Comparison of ENCODE assay signal across 33 mouse cellular contexts in the genomic region with DNA sequence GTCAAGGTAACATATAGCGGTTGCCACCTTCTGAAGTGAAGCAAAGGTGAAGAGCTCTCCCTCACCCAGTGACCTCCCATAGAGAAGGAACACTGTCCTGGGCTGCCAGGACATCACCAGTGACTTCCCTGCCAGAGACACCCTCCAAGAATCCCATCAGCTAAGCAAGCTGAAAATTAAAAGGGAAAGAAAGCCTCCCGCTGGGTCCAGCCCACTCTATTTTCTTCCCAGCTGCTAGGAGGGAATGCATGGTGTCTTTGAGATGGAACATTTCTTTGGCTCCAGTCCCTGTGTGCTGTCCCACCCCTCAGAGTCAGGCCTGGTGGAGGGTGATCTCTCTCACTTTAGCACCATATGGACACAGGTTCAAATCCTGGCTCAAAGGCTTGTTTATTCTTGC. TPM values are rescaled to one million over a fixed set of nuclear protein-coding genes. Genes with fewer than 3 reads are reported as not detected.
A peak's percentile ranks its signal among the peaks of the same experiment; 100 is the strongest.
DNase-seq lines count a peak whose midpoint lies in the region; ATAC-seq and TF ChIP-seq lines count a peak whose summit lies in the region.
"Had no signal": no experiment of that assay in that cellular context is flagged by ENCODE, and none has a peak within 500 bp of the region (broad histone marks: within the 10 kb centered on the region; RNA-seq: fewer than 3 reads in every experiment).

No protein-coding gene starts in this region.

- no peaks in the 10 kb centered on the region; the same call in 1 of the 2 replicates for H3K36me3 ChIP-seq in forebrain, embryonic 12.5 days (replicated peaks)
- H3K36me3 ChIP-seq in forebrain, embryonic 13.5 days (ENCODE audit: poor library complexity, severe bottlenecking): 0 out of 2 replicates have a peak, but pooled peaks cover 4% of the 10 kb centered on the region
- H3K36me3 ChIP-seq: heart, embryonic 13.5 days; limb, embryonic 12.5 days; liver, embryonic 15.5 days; lung, embryonic 15.5 days; neural tube, embryonic 15.5 days had no signal

- H3K27ac ChIP-seq in forebrain, embryonic 12.5 days: 0 out of 2 replicates have a peak overlapping the region, but pooled peaks have one; percentile 25
- H3K27ac ChIP-seq in forebrain, embryonic 13.5 days: no peak overlapping the region
- H3K27ac ChIP-seq in layer of hippocampus, adult 2 months: peak overlapping the region; percentile 84
- H3K27ac ChIP-seq in olfactory bulb, adult 2 months (ENCODE audit: insufficient read depth, low read depth, low read length): peak overlapping the region; percentile 81
- H3K27ac ChIP-seq: heart, embryonic 13.5 days; kidney, postnatal 0 days; limb, embryonic 12.5 days; liver, embryonic 15.5 days; lung, embryonic 15.5 days; macrophage; neural tube, embryonic 15.5 days; stomach, postnatal 0 days had no signal

- whole genome bisulfite sequencing in forebrain, embryonic 12.5 days: 53% methylated on average over 2 of the region's 2 CpGs
- WGBS in forebrain, embryonic 13.5 days: 56% methylated on average over 2 of the region's 2 CpGs
- WGBS in olfactory bulb, adult 2 months: 41% methylated on average over 2 of the region's 2 CpGs

- DNase-seq in layer of hippocampus, adult 2 months (ENCODE audit: low spot score in 2 of 2): peak in 1 of 2 experiments; percentile 60
- no peak for DNase-seq in layer of hippocampus, adult 9-11 months
- peak; percentile 40 for DNase-seq in lung, postnatal 10 days
- no peak for DNase-seq in lung, postnatal 4 days
- no peak for DNase-seq in gastrocnemius, postnatal 14 days
- DNase-seq: adrenal gland, postnatal 14 days; cerebellum, adult 11-12 months; cerebellum, adult 9-11 months; forebrain, postnatal 0 days; gastrocnemius, postnatal 25 days; heart, postnatal 10 days; kidney, adult 8-10 months; kidney, postnatal 4 days; midbrain, embryonic 14.5 days; right cerebral cortex, postnatal 4 days; thymus, adult 2 months; thymus, postnatal 36 days had no signal

- H3K27me3 ChIP-seq in forebrain, embryonic 12.5 days: peaks cover 6% of the 10 kb centered on the region; the same call in 1 of the 2 replicates
- no peaks in the 10 kb centered on the region for H3K27me3 ChIP-seq in forebrain, embryonic 13.5 days
- H3K27me3 ChIP-seq: lung, embryonic 15.5 days; neural tube, embryonic 15.5 days had no signal

- no peak overlapping the region for H3K4me3 ChIP-seq in forebrain, embryonic 12.5 days (replicated peaks)
- H3K4me3 ChIP-seq in forebrain, embryonic 13.5 days: no peak overlapping the region
- no peak overlapping the region for H3K4me3 ChIP-seq in layer of hippocampus, adult 2 months
- no peak overlapping the region for H3K4me3 ChIP-seq in olfactory bulb, adult 2 months (ENCODE audit: insufficient read depth, low read depth, low read length)
- H3K4me3 ChIP-seq: heart, embryonic 13.5 days; limb, embryonic 12.5 days; liver, embryonic 15.5 days; lung, embryonic 15.5 days; neural tube, embryonic 15.5 days had no signal

- intact Hi-C loops in gastrocnemius, postnatal 14 days (cut with DNase I; ENCODE audit: low total_unique reads): no loop called here

- H3K4me1 ChIP-seq in forebrain, embryonic 12.5 days: peaks cover 52% of the 10 kb centered on the region
- peaks cover 49% of the 10 kb centered on the region for H3K4me1 ChIP-seq in forebrain, embryonic 13.5 days
- H3K4me1 ChIP-seq in olfactory bulb, adult 2 months (ENCODE audit: control insufficient read depth, insufficient read depth, low read length): peaks cover 60% of the 10 kb centered on the region
- H3K4me1 ChIP-seq: liver, embryonic 15.5 days had no signal

- TF ChIP-seq CTCF in layer of hippocampus, adult 2 months (conservative IDR thresholded peaks at IDR 0.05): no peak
- no peak for TF ChIP-seq CTCF in olfactory bulb, adult 2 months (IDR thresholded peaks at IDR 0.05; ENCODE audit: insufficient read depth, low read depth, low read length)

- no peak for ATAC-seq in forebrain, embryonic 12.5 days (ENCODE audit: low FRiP score)
- no peak for ATAC-seq in forebrain, embryonic 13.5 days
- ATAC-seq: forebrain, postnatal 0 days; intestine, embryonic 16.5 days; Patski had no signal

- H3K9me3 ChIP-seq in forebrain, embryonic 12.5 days: no peaks in the 10 kb centered on the region
- H3K9me3 ChIP-seq in forebrain, embryonic 13.5 days (replicated peaks): no peaks in the 10 kb centered on the region
- H3K9me3 ChIP-seq: limb, embryonic 12.5 days; liver, embryonic 15.5 days; lung, embryonic 15.5 days; neural tube, embryonic 15.5 days had no signal

- no peak overlapping the region for H3K4me2 ChIP-seq in forebrain, embryonic 12.5 days
- no peak overlapping the region for H3K4me2 ChIP-seq in forebrain, embryonic 13.5 days
- H3K4me2 ChIP-seq: heart, embryonic 13.5 days; limb, embryonic 12.5 days; liver, embryonic 15.5 days; lung, embryonic 15.5 days; neural tube, embryonic 15.5 days had no signal

- no peak for TF ChIP-seq POLR2A in olfactory bulb, adult 2 months (IDR thresholded peaks at IDR 0.05; ENCODE audit: insufficient read depth, low read depth, low read length)

- H3K9ac ChIP-seq in forebrain, embryonic 12.5 days: no peak overlapping the region
- no peak overlapping the region for H3K9ac ChIP-seq in forebrain, embryonic 13.5 days
- H3K9ac ChIP-seq: forebrain, postnatal 0 days; heart, embryonic 13.5 days; limb, embryonic 12.5 days; liver, embryonic 15.5 days; lung, embryonic 15.5 days; neural tube, embryonic 15.5 days had no signal

RNA-seq across cellular contexts. Expression of gene Sez6l, which starts 58.2 kb away (rescaled TPM):
- polyA plus RNA-seq in forebrain, embryonic 12.5 days (2016; fragmentation: Nextera tagmentation; extraction: Ambion mirVana): 13.4 and 14.8 TPM in 2 replicates
- 22.5 and 24.0 TPM in 2 replicates for polyA plus RNA-seq in forebrain, embryonic 13.5 days (2015; fragmentation: Nextera tagmentation; extraction: Ambion mirVana)
- 100 to 1,000 TPM; 233 to 235 TPM for total RNA-seq in layer of hippocampus, adult 2 months (2021)
- polyA plus RNA-seq in olfactory bulb, adult 2 months (2012; ENCODE audit: insufficient read depth, insufficient read length, low replicate concordance, missing spikeins): 99.7 TPM in 1 of 2 replicates, not detected in the other
- total RNA-seq in gastrocnemius, postnatal 14 days (2021): under 1 TPM; 0.16 to 0.24 TPM
- total RNA-seq: gastrocnemius, postnatal 25 days; megakaryocyte-erythroid progenitor cell, adult 5-6 weeks; MEL had no signal
- polyA plus RNA-seq: liver, adult 2 months; macrophage had no signal
